Mouse (Mus musculus) liver, postnatal 0 days (tissue): ENCODE measurements at regions not wholly inside any gene's neighbourhood (a gene's known extent, or its start where the extent isn't known, plus 50 kb on each side); places are given as distances from the start of the nearest gene placed in this dataset.

Experiments
- CTCF ChIP-seq: sonication (generic); IDR thresholded peaks from 2 replicates; pipeline ENCODE4 v1.5.1; 2016; ENCODE audit warnings: antibody characterized with exemption, low read depth
- EP300 ChIP-seq: IDR thresholded peaks from 2 replicates; pipeline ENCODE4 v1.6.1; 2016; ENCODE audit warnings: antibody characterized with exemption, low read depth, mild to moderate bottlenecking

- TF ChIP-seq CTCF (no peak), EP300 (no peak)
These were observed 537.9 kb upstream of the Tmem132c start for GRCm38 (mm10) chr5:126703516-126704282.
